Mouse (Mus musculus) ES-Bruce4 (cell line): ENCODE results near the gene Tex29.

ENCODE experiments used
- CTCF ChIP-seq: IDR thresholded peaks from one replicate; pipeline ENCODE4 v1.8.1; 2011; ENCODE audit warnings: low read depth, low read length
- EP300 ChIP-seq: IDR thresholded peaks from 2 replicates; pipeline ENCODE4 v1.6.1; 2011; ENCODE audit warnings: low read depth, low read length; ENCODE audit not compliant: insufficient read depth
- POLR2A ChIP-seq: IDR thresholded peaks from one replicate; pipeline ENCODE4 v1.8.1; 2011; ENCODE audit warnings: low read length; ENCODE audit not compliant: insufficient read depth

GRCm38 (mm10) chr8:11886824-11887223 lies 46.5 kb downstream of the Tex29 start:
- TF ChIP-seq POLR2A (no peak), CTCF (no peak), EP300 (no peak)
